Mouse (Mus musculus) neural tube, embryonic 14.5 days (tissue): ENCODE measurements around the gene Numa1. TPM values are rescaled to one million over a fixed set of nuclear protein-coding genes. Genes with fewer than 3 reads are reported as not detected.
A peak's percentile ranks its signal among the peaks of the same experiment; 100 is the strongest.
"Not testable (repeated sequence)": the region's sequence is repeated elsewhere in the genome, so short reads cannot be mapped to it uniquely, and the experiment has no call there.

Experiments
- ATAC-seq: fragments of 200-750 bp; cut with Nextera tagmentation; 2 replicates; pipeline ENCODE4 v1.8.0; 2017; ENCODE audit warnings: low read depth, mild to moderate bottlenecking, moderate TSS enrichment, moderate library complexity
- H3K27ac ChIP-seq: fragments of 300-500 bp; sonication (generic); 2 replicates; pipeline ENCODE4 v1.5.1; 2014; ENCODE audit warnings: low read depth, mild to moderate bottlenecking, control low read depth, low read length, moderate library complexity, mixed read lengths
- H3K27me3 ChIP-seq: fragments of 300-500 bp; sonication (generic); 2 replicates; pipeline ENCODE4 v1.6.1; 2014; ENCODE audit warnings: low read length; ENCODE audit not compliant: control insufficient read depth, insufficient read depth
- H3K36me3 ChIP-seq: fragments of 300-500 bp; sonication (generic); 2 replicates; pipeline ENCODE4 v1.6.1; 2014; ENCODE audit warnings: low read length, mixed read lengths; ENCODE audit not compliant: control insufficient read depth, insufficient read depth
- H3K4me1 ChIP-seq: fragments of 300-500 bp; sonication (generic); 2 replicates; pipeline ENCODE4 v1.6.1; 2014; ENCODE audit warnings: low read length; ENCODE audit not compliant: control insufficient read depth, insufficient read depth
- H3K4me2 ChIP-seq: fragments of 300-500 bp; sonication (generic); 2 replicates; pipeline ENCODE4 v1.6.1; 2014; ENCODE audit warnings: mild to moderate bottlenecking, low read depth, low read length, control low read depth
- H3K4me3 ChIP-seq: fragments of 300-500 bp; sonication (generic); 2 replicates; pipeline ENCODE4 v1.5.1; 2014; ENCODE audit warnings: low read depth, low read length, control low read depth, mixed read lengths
- H3K9ac ChIP-seq: fragments of 300-500 bp; sonication (generic); replicated peaks from 2 replicates; pipeline ENCODE4 v1.6.1; 2014; ENCODE audit warnings: low read depth, mild to moderate bottlenecking, control low read depth, low read length, mixed read lengths
- H3K9me3 ChIP-seq: fragments of 300-500 bp; sonication (generic); 2 replicates; pipeline ENCODE4 v1.6.1; 2016; ENCODE audit warnings: low read length; ENCODE audit not compliant: control insufficient read depth
- WGBS: fragments of 180-500 bp; shearing (Covaris S2); extraction: QIAGEN DNeasy Blood & Tissue Kit; methylation state at CpG from one replicate; pipeline ENCODE4 v1.1.7; 2014; 5-methylcytosine and 5-hydroxymethylcytosine counted together
- polyA plus RNA-seq: library from polyadenylated mRNA; unstranded; fragments of >200 nt; fragmentation: Nextera tagmentation; extraction: Ambion mirVana; gene quantifications from 2 replicates; pipeline ENCODE4 v1.2.1, GENCODE M21; 2014

Gene Numa1
- polyA plus RNA-seq, 1 experiment from 2014 or later = 52.4 TPM

- no peaks in the 10 kb centered on the region for H3K36me3 ChIP-seq
- 89% methylated on average over 3 of the region's 3 CpGs for WGBS
- no peak overlapping the region for H3K4me3 ChIP-seq
- no peak overlapping the region for H3K4me2 ChIP-seq
- no peaks in the 10 kb centered on the region for H3K9me3 ChIP-seq
- no peaks in the 10 kb centered on the region for H3K27me3 ChIP-seq
- H3K27ac ChIP-seq = no peak overlapping the region
- no peak for ATAC-seq
- peaks cover 4% of the 10 kb centered on the region; the same call in 1 of the 2 replicates for H3K4me1 ChIP-seq
- no peak overlapping the region for H3K9ac ChIP-seq
These were observed 5.8 kb upstream of the Numa1 start for GRCm38 (mm10) chr7:101928093-101928492.

GRCm38 (mm10) chr7:101932551-101932950 is 1.4 kb upstream of the Numa1 start:
- peaks cover 16% of the 10 kb centered on the region; the same call in 1 of the 2 replicates for H3K4me1 ChIP-seq
- ATAC-seq = no peak
- H3K9me3 ChIP-seq = no peaks in the 10 kb centered on the region
- no peak overlapping the region for H3K4me2 ChIP-seq
- H3K4me3 ChIP-seq = no peak overlapping the region; the same call in 1 of the 2 replicates
- no peak overlapping the region for H3K27ac ChIP-seq
- H3K36me3 ChIP-seq = no peaks in the 10 kb centered on the region
- no peaks in the 10 kb centered on the region for H3K27me3 ChIP-seq
- 83% methylated on average over 1 of the region's 1 CpGs for WGBS
- no peak overlapping the region for H3K9ac ChIP-seq

GRCm38 (mm10) chr7:101933300-101933699 is 611 bp upstream of the Numa1 start:
- ATAC-seq = peak; percentile 42
- H3K36me3 ChIP-seq = no peaks in the 10 kb centered on the region
- peak overlapping the region; percentile 85 for H3K4me3 ChIP-seq
- peak overlapping the region; percentile 75 for H3K9ac ChIP-seq
- 7% methylated on average over 15 of the region's 15 CpGs for WGBS
- H3K27me3 ChIP-seq = no peaks in the 10 kb centered on the region
- H3K4me2 ChIP-seq = peak overlapping the region; percentile 75
- no peaks in the 10 kb centered on the region for H3K9me3 ChIP-seq
- H3K4me1 ChIP-seq = peaks cover 16% of the 10 kb centered on the region; the same call in 1 of the 2 replicates
- H3K27ac ChIP-seq = no peak overlapping the region

- Histone ChIP-seq H3K27me3 (no peaks in the 10 kb centered on the region), H3K4me1 (peaks cover 16% of the 10 kb centered on the region; the same call in 1 of the 2 replicates), H3K9me3 (no peaks in the 10 kb centered on the region), H3K36me3 (no peaks in the 10 kb centered on the region), H3K27ac (no peak overlapping the region), H3K4me2 (no peak overlapping the region), H3K4me3 (no peak overlapping the region), H3K9ac (no peak overlapping the region)
- WGBS = over 99% methylated on average over 4 of the region's 4 CpGs
- no peak for ATAC-seq
These were observed 2.0 kb downstream of the Numa1 start for GRCm38 (mm10) chr7:101935957-101936356.

- 97% methylated on average over 4 of the region's 4 CpGs for WGBS
- Histone ChIP-seq H3K9me3 (no peaks in the 10 kb centered on the region), H3K4me1 (peaks cover 16% of the 10 kb centered on the region; the same call in 1 of the 2 replicates), H3K9ac (no peak overlapping the region), H3K27ac (no peak overlapping the region), H3K4me3 (no peak overlapping the region), H3K4me2 (no peak overlapping the region), H3K27me3 (no peaks in the 10 kb centered on the region), H3K36me3 (no peaks in the 10 kb centered on the region)
- no peak for ATAC-seq
These were observed 3.1 kb downstream of the Numa1 start for GRCm38 (mm10) chr7:101936996-101937395.

- H3K36me3 ChIP-seq = no peaks in the 10 kb centered on the region
These were observed 3.7 kb downstream of the Numa1 start for GRCm38 (mm10) chr7:101937569-101937968.

GRCm38 (mm10) chr7:101938348-101938747 is 4.4 kb downstream of the Numa1 start:
- Histone ChIP-seq H3K36me3 (no peaks in the 10 kb centered on the region), H3K4me1 (peaks cover 11% of the 10 kb centered on the region; the same call in 1 of the 2 replicates), H3K9ac (no peak overlapping the region), H3K27ac (no peak overlapping the region), H3K4me3 (no peak overlapping the region), H3K4me2 (no peak overlapping the region), H3K27me3 (no peaks in the 10 kb centered on the region), H3K9me3 (no peaks in the 10 kb centered on the region)
- WGBS = 90% methylated on average over 2 of the region's 2 CpGs
- ATAC-seq = no peak

More at GRCm38 (mm10) chr7:101937569-101937968, 3.7 kb downstream of the Numa1 start:
- no peak for ATAC-seq
- peaks cover 16% of the 10 kb centered on the region; the same call in 1 of the 2 replicates for H3K4me1 ChIP-seq
- H3K4me3 ChIP-seq = no peak overlapping the region
- H3K9me3 ChIP-seq = no peaks in the 10 kb centered on the region
- H3K9ac ChIP-seq = no peak overlapping the region
- H3K27me3 ChIP-seq = no peaks in the 10 kb centered on the region
- H3K4me2 ChIP-seq = no peak overlapping the region
- H3K27ac ChIP-seq = no peak overlapping the region
- WGBS = 96% methylated on average over 4 of the region's 4 CpGs

GRCm38 (mm10) chr7:101939758-101940157 is 5.8 kb downstream of the Numa1 start:
- Histone ChIP-seq H3K4me2 (no peak overlapping the region), H3K27ac (no peak overlapping the region)
- 96% methylated on average over 4 of the region's 4 CpGs for WGBS

GRCm38 (mm10) chr7:101949008-101949407 is 15.1 kb downstream of the Numa1 start:
- H3K4me1 ChIP-seq, H3K36me3 ChIP-seq, H3K27me3 ChIP-seq, H3K9me3 ChIP-seq, H3K9ac ChIP-seq, H3K27ac ChIP-seq, ATAC-seq, H3K4me2 ChIP-seq, H3K4me3 ChIP-seq: not testable (repeated sequence)
- 97% methylated on average over 5 of the region's 5 CpGs for WGBS

More at GRCm38 (mm10) chr7:101939758-101940157, 5.8 kb downstream of the Numa1 start:
- H3K4me3 ChIP-seq = no peak overlapping the region
- no peak overlapping the region for H3K9ac ChIP-seq
- H3K36me3 ChIP-seq = no peaks in the 10 kb centered on the region
- H3K27me3 ChIP-seq = no peaks in the 10 kb centered on the region
- H3K9me3 ChIP-seq = no peaks in the 10 kb centered on the region
- peaks cover 7% of the 10 kb centered on the region; the same call in 1 of the 2 replicates for H3K4me1 ChIP-seq
- no peak for ATAC-seq
